Mouse (Mus musculus) olfactory bulb, adult 2 months (tissue): ENCODE measurements around the gene Deaf1. TPM values are rescaled to one million over a fixed set of nuclear protein-coding genes. Genes with fewer than 3 reads are reported as not detected.

ENCODE experiments used
- H3K27ac ChIP-seq: fragments of 200-500 bp; 2 replicates; pipeline ENCODE4 v1.5.1; 2012; ENCODE audit warnings: low read depth, low read length; ENCODE audit not compliant: insufficient read depth
- H3K4me1 ChIP-seq: fragments of 200-500 bp; 2 replicates; pipeline ENCODE4 v1.6.1; 2012; ENCODE audit warnings: low read length; ENCODE audit not compliant: control insufficient read depth, insufficient read depth
- H3K4me3 ChIP-seq: fragments of 200-500 bp; 2 replicates; pipeline ENCODE4 v1.5.1; 2012; ENCODE audit warnings: mild to moderate bottlenecking, low read depth, low read length, moderate library complexity; ENCODE audit not compliant: insufficient read depth
- CTCF ChIP-seq: fragments of 200-500 bp; IDR thresholded peaks from 2 replicates; pipeline ENCODE4 v1.5.1; 2012; ENCODE audit warnings: low read depth, mild to moderate bottlenecking, low read length, moderate library complexity; ENCODE audit not compliant: insufficient read depth
- POLR2A ChIP-seq: fragments of 200-500 bp; IDR thresholded peaks from 2 replicates; pipeline ENCODE4 v1.6.1; 2012; ENCODE audit warnings: mild to moderate bottlenecking, low read depth, low read length, moderate library complexity; ENCODE audit not compliant: insufficient read depth
- WGBS: fragments of 180-500 bp; shearing (Covaris S2); methylation state at CpG from one replicate; pipeline ENCODE4 v1.1.7; 2018; 5-methylcytosine and 5-hydroxymethylcytosine counted together
- polyA plus RNA-seq: library from polyadenylated mRNA; stranded (reverse); fragments of >200 nt; gene quantifications from 2 replicates; pipeline ENCODE4 v1.2.4, GENCODE M21; 2012; ENCODE audit warnings: low replicate concordance; ENCODE audit not compliant: missing spikeins, insufficient read depth, insufficient read length

The Deaf1 gene
- polyA plus RNA-seq, 1 experiment = not detected

GRCm38 (mm10) chr7:141315974-141316373 lies 11.5 kb downstream of the Deaf1 start:
- H3K4me3 ChIP-seq = no peak overlapping the region
- H3K27ac ChIP-seq = no peak overlapping the region
- no peak for TF ChIP-seq POLR2A
- no peak for TF ChIP-seq CTCF
- H3K4me1 ChIP-seq = no peaks in the 10 kb centered on the region
- WGBS = 66% methylated on average over 5 of the region's 5 CpGs

- Histone ChIP-seq H3K27ac (no peak overlapping the region), H3K4me3 (no peak overlapping the region), H3K4me1 (no peaks in the 10 kb centered on the region)
- TF ChIP-seq POLR2A = no peak
- TF ChIP-seq CTCF = no peak
- 85% methylated on average over 8 of the region's 8 CpGs for WGBS
These were observed 12.4 kb downstream of the Deaf1 start for GRCm38 (mm10) chr7:141315076-141315475.

GRCm38 (mm10) chr7:141314416-141314815 lies 13.1 kb downstream of the Deaf1 start:
- Histone ChIP-seq H3K27ac (no peak overlapping the region), H3K4me3 (no peak overlapping the region), H3K4me1 (no peaks in the 10 kb centered on the region)
- 95% methylated on average over 2 of the region's 2 CpGs for WGBS
- no peak for TF ChIP-seq CTCF
- TF ChIP-seq POLR2A = no peak

GRCm38 (mm10) chr7:141304537-141304936 lies 23.0 kb downstream of the Deaf1 start:
- no peaks in the 10 kb centered on the region for H3K4me1 ChIP-seq
- TF ChIP-seq POLR2A (no peak), CTCF (no peak)
- H3K4me3 ChIP-seq = no peak overlapping the region
- H3K27ac ChIP-seq = no peak overlapping the region
- WGBS = 89% methylated on average over 4 of the region's 4 CpGs

- no peaks in the 10 kb centered on the region for H3K4me1 ChIP-seq
- 63% methylated on average over 1 of the region's 1 CpGs for WGBS
- H3K27ac ChIP-seq = no peak overlapping the region
- no peak overlapping the region for H3K4me3 ChIP-seq
- TF ChIP-seq CTCF (no peak), POLR2A (no peak)
These were observed 24.7 kb downstream of the Deaf1 start for GRCm38 (mm10) chr7:141302702-141303268.

GRCm38 (mm10) chr7:141301386-141301785 lies 26.1 kb downstream of the Deaf1 start:
- H3K4me3 ChIP-seq = no peak overlapping the region
- 96% methylated on average over 9 of the region's 9 CpGs for WGBS
- no peak for TF ChIP-seq POLR2A
- TF ChIP-seq CTCF = no peak

GRCm38 (mm10) chr7:141299175-141299574 lies 28.3 kb downstream of the Deaf1 start:
- TF ChIP-seq POLR2A (no peak), CTCF (no peak)
- no peak overlapping the region for H3K27ac ChIP-seq
- no peak overlapping the region for H3K4me3 ChIP-seq
- WGBS = 90% methylated on average over 8 of the region's 8 CpGs
- H3K4me1 ChIP-seq = peaks cover 4% of the 10 kb centered on the region

More at GRCm38 (mm10) chr7:141301386-141301785, 26.1 kb downstream of the Deaf1 start:
- Histone ChIP-seq H3K4me1 (no peaks in the 10 kb centered on the region), H3K27ac (no peak overlapping the region)

- Histone ChIP-seq H3K4me3 (no peak overlapping the region), H3K27ac (no peak overlapping the region), H3K4me1 (peaks cover 12% of the 10 kb centered on the region)
- TF ChIP-seq CTCF (no peak), POLR2A (no peak)
- WGBS = 60% methylated on average over 3 of the region's 3 CpGs
These were observed 29.4 kb downstream of the Deaf1 start for GRCm38 (mm10) chr7:141297926-141298650.

- peaks cover 24% of the 10 kb centered on the region for H3K4me1 ChIP-seq
- no peak overlapping the region for H3K4me3 ChIP-seq
- 8% methylated on average over 22 of the region's 22 CpGs for whole genome bisulfite sequencing
- TF ChIP-seq POLR2A (no peak), CTCF (no peak)
- no peak overlapping the region for H3K27ac ChIP-seq
These were observed 33.0 kb downstream of the Deaf1 start for GRCm38 (mm10) chr7:141294479-141294878.
